Mouse (Mus musculus) thymus, postnatal 25 days (tissue): ENCODE measurements around the gene Golga2.

Experiments used
- DNase-seq: peaks from one replicate; pipeline ENCODE4 v3.0.0; 2022

The Golga2 gene

GRCm38 (mm10) chr2:32318709-32319585, 31.8 kb downstream of the Golga2 start:
- no peak for DNase-seq

GRCm38 (mm10) chr2:32319586-32320580, 32.7 kb downstream of the Golga2 start:
- no peak for DNase-seq

GRCm38 (mm10) chr2:32320721-32321120, 33.5 kb downstream of the Golga2 start:
- no peak for DNase-seq

- DNase-seq, result no peak
Observed at GRCm38 (mm10) chr2:32321591-32322298, 34.6 kb downstream of the Golga2 start.

- DNase-seq, result no peak
Observed at GRCm38 (mm10) chr2:32322754-32323741, 35.9 kb downstream of the Golga2 start.

- no peak for DNase-seq
Observed at GRCm38 (mm10) chr2:32324322-32324721, 37.1 kb downstream of the Golga2 start.

- no peak for DNase-seq
Observed at GRCm38 (mm10) chr2:32325342-32325741, 38.2 kb downstream of the Golga2 start.

- DNase-seq, result no peak
Observed at GRCm38 (mm10) chr2:32327200-32327599, 40.0 kb downstream of the Golga2 start.

- no peak for DNase-seq
Observed at GRCm38 (mm10) chr2:32328911-32329460, 41.8 kb downstream of the Golga2 start.

- no peak for DNase-seq
Observed at GRCm38 (mm10) chr2:32329531-32329930, 42.3 kb downstream of the Golga2 start.

- DNase-seq, result no peak
Observed at GRCm38 (mm10) chr2:32332159-32332558, 45.0 kb downstream of the Golga2 start.

- no peak for DNase-seq
Observed at GRCm38 (mm10) chr2:32335888-32336287, 48.7 kb downstream of the Golga2 start.

GRCm38 (mm10) chr2:32339912-32340642, 52.9 kb downstream of the Golga2 start:
- no peak for DNase-seq

- no peak for DNase-seq
Observed at GRCm38 (mm10) chr2:32340836-32341633, 53.9 kb downstream of the Golga2 start.

GRCm38 (mm10) chr2:32341634-32341939, 54.4 kb downstream of the Golga2 start:
- DNase-seq, result no peak

GRCm38 (mm10) chr2:32342039-32342438, 54.9 kb downstream of the Golga2 start:
- no peak for DNase-seq

- no peak for DNase-seq
Observed at GRCm38 (mm10) chr2:32342539-32343350, 55.6 kb downstream of the Golga2 start.

GRCm38 (mm10) chr2:32343351-32343671, 56.1 kb downstream of the Golga2 start:
- DNase-seq, result no peak

GRCm38 (mm10) chr2:32344056-32344455, 56.9 kb downstream of the Golga2 start:
- DNase-seq, result no peak
